Mouse (Mus musculus): ENCODE data around the gene Ccin.

- TF ChIP-seq CTCF (IDR thresholded peaks at IDR 0.05) = no peak
- TF ChIP-seq EP300 (IDR thresholded peaks at IDR 0.05) = no peak
Observed at GRCm38 (mm10) chr4:44013391-44014070, 30.2 kb downstream of the Ccin start.
